Mouse (Mus musculus) kidney, postnatal 0 days (tissue): ENCODE results near the gene Hoxc6. TPM values are rescaled to one million over a fixed set of nuclear protein-coding genes. Genes with fewer than 3 reads are reported as not detected.
A peak's percentile ranks its signal among the peaks of the same experiment; 100 is the strongest.

ENCODE experiments used
- ATAC-seq: fragments of 200-750 bp; cut with Nextera tagmentation; replicated peaks from 2 replicates; pipeline ENCODE4 v1.8.0; 2017; ENCODE audit warnings: low read depth, moderate number of reproducible peaks, moderate TSS enrichment, moderate library complexity; ENCODE audit not compliant: low FRiP score
- DNase-seq: peaks from one replicate; pipeline ENCODE4 v3.0.0-alpha.2; 2016; ENCODE audit warnings: low spot score
- H3K27ac ChIP-seq: fragments of 300-500 bp; sonication (generic); 2 replicates; pipeline ENCODE4 v1.5.1; 2014; ENCODE audit warnings: mild to moderate bottlenecking
- H3K27me3 ChIP-seq: fragments of 300-500 bp; sonication (generic); 2 replicates; pipeline ENCODE4 v1.6.1; 2014; ENCODE audit warnings: low read length, mixed read lengths; ENCODE audit not compliant: insufficient read depth
- H3K36me3 ChIP-seq: fragments of 300-500 bp; sonication (generic); 2 replicates; pipeline ENCODE4 v1.6.1; 2014; ENCODE audit warnings: low read length, mixed read lengths; ENCODE audit not compliant: insufficient read depth
- H3K4me1 ChIP-seq: fragments of 300-500 bp; sonication (generic); replicated peaks from 2 replicates; pipeline ENCODE4 v1.6.1; 2014; ENCODE audit warnings: antibody characterized with exemption, low read length, mixed read lengths; ENCODE audit not compliant: insufficient read depth
- H3K4me2 ChIP-seq: fragments of 300-500 bp; sonication (generic); 2 replicates; pipeline ENCODE4 v1.6.1; 2014; ENCODE audit warnings: mild to moderate bottlenecking, low read length, moderate library complexity, mixed read lengths
- H3K4me3 ChIP-seq: fragments of 300-500 bp; sonication (generic); replicated peaks from 2 replicates; pipeline ENCODE4 v1.5.1; 2014; ENCODE audit warnings: low read depth, low read length
- H3K9ac ChIP-seq: fragments of 300-500 bp; sonication (generic); 2 replicates; pipeline ENCODE4 v1.6.1; 2014; ENCODE audit warnings: low read depth, low read length
- H3K9me3 ChIP-seq: fragments of 300-500 bp; sonication (generic); replicated peaks from 2 replicates; pipeline ENCODE4 v1.6.1; 2016; ENCODE audit warnings: low read length, inconsistent platforms, mixed read lengths
- CTCF ChIP-seq: IDR thresholded peaks from 2 replicates; pipeline ENCODE4 v1.5.1; 2016; ENCODE audit warnings: antibody characterized with exemption, low read depth, mild to moderate bottlenecking, moderate library complexity
- WGBS: fragments of 180-500 bp; shearing (Covaris S2); extraction: QIAGEN DNeasy Blood & Tissue Kit; methylation state at CpG from one replicate; pipeline ENCODE4 v1.1.7; 2014; 5-methylcytosine and 5-hydroxymethylcytosine counted together
- polyA plus RNA-seq: library from polyadenylated mRNA; unstranded; fragments of >200 nt; fragmentation: Nextera tagmentation; extraction: Ambion mirVana; gene quantifications from 2 replicates; pipeline ENCODE4 v1.2.1, GENCODE M21; 2015

Hoxc6 gene
- polyA plus RNA-seq, 1 experiment from 2014 or later: 9.3 TPM

- DNase-seq (peak; percentile 94), ATAC-seq (no peak)
- H3K27ac ChIP-seq: peak overlapping the region; percentile 78; the same call in 1 of the 2 replicates
- peaks cover 41% of the 10 kb centered on the region for H3K4me1 ChIP-seq
- WGBS: 7% methylated on average over 17 of the region's 17 CpGs
- H3K27me3 ChIP-seq: peaks cover 5% of the 10 kb centered on the region; the same call in 1 of the 2 replicates
- no peaks in the 10 kb centered on the region for H3K9me3 ChIP-seq
- TF ChIP-seq CTCF: peak; percentile 85
- H3K9ac ChIP-seq: 0 out of 2 replicates have a peak overlapping the region, but pooled peaks have one; percentile 10
- peak overlapping the region; percentile 24 for H3K4me3 ChIP-seq
- peak overlapping the region; percentile 61 for H3K4me2 ChIP-seq
- 0 out of 2 replicates have a peak, but pooled peaks cover 2% of the 10 kb centered on the region for H3K36me3 ChIP-seq
Measured at GRCm38 (mm10) chr15:103013238-103013984, 15.4 kb downstream of the Hoxc6 start.

GRCm38 (mm10) chr15:103014166-103015008 is 16.3 kb downstream of the Hoxc6 start:
- WGBS: under 1% methylated on average over 57 of the region's 57 CpGs
- peaks cover 5% of the 10 kb centered on the region; the same call in 1 of the 2 replicates for H3K27me3 ChIP-seq
- peaks cover 41% of the 10 kb centered on the region for H3K4me1 ChIP-seq
- ATAC-seq (peak; percentile 66), DNase-seq (peak; percentile 91)
- H3K4me2 ChIP-seq: peak overlapping the region; percentile 61
- TF ChIP-seq CTCF: no peak
- no peaks in the 10 kb centered on the region for H3K9me3 ChIP-seq
- H3K36me3 ChIP-seq: 0 out of 2 replicates have a peak, but pooled peaks cover 2% of the 10 kb centered on the region
- peak overlapping the region; percentile 24 for H3K4me3 ChIP-seq
- peak overlapping the region; percentile 78 for H3K27ac ChIP-seq
- H3K9ac ChIP-seq: peak overlapping the region; percentile 49

GRCm38 (mm10) chr15:103015009-103015399 is 16.9 kb downstream of the Hoxc6 start:
- H3K27ac ChIP-seq: peak overlapping the region; percentile 78; the same call in 1 of the 2 replicates

GRCm38 (mm10) chr15:103015406-103016166 is 17.5 kb downstream of the Hoxc6 start:
- DNase-seq (no peak), ATAC-seq (no peak)
- peak overlapping the region; percentile 61 for H3K4me2 ChIP-seq
- H3K4me1 ChIP-seq: peaks cover 36% of the 10 kb centered on the region
- no peak for TF ChIP-seq CTCF
- peaks cover 12% of the 10 kb centered on the region; the same call in 1 of the 2 replicates for H3K27me3 ChIP-seq
- no peak overlapping the region for H3K4me3 ChIP-seq
- 0 out of 2 replicates have a peak, but pooled peaks cover 2% of the 10 kb centered on the region for H3K36me3 ChIP-seq
- H3K27ac ChIP-seq: peak overlapping the region; percentile 78; the same call in 1 of the 2 replicates
- H3K9ac ChIP-seq: peak overlapping the region; percentile 49; the same call in 1 of the 2 replicates
- no peaks in the 10 kb centered on the region for H3K9me3 ChIP-seq
- WGBS: 32% methylated on average over 19 of the region's 19 CpGs

More at GRCm38 (mm10) chr15:103015009-103015399, 16.9 kb downstream of the Hoxc6 start:
- H3K27me3 ChIP-seq: peaks cover 10% of the 10 kb centered on the region; the same call in 1 of the 2 replicates
- WGBS: 9% methylated on average over 28 of the region's 28 CpGs
- H3K9me3 ChIP-seq: no peaks in the 10 kb centered on the region
- peak overlapping the region; percentile 24 for H3K4me3 ChIP-seq
- peak; percentile 48 for ATAC-seq
- peaks cover 41% of the 10 kb centered on the region for H3K4me1 ChIP-seq
- 0 out of 2 replicates have a peak, but pooled peaks cover 2% of the 10 kb centered on the region for H3K36me3 ChIP-seq
- peak overlapping the region; percentile 61 for H3K4me2 ChIP-seq
- no peak for TF ChIP-seq CTCF
- peak overlapping the region; percentile 49 for H3K9ac ChIP-seq
- DNase-seq: no peak

- DNase-seq (peak; percentile 85), ATAC-seq (no peak)
- H3K27me3 ChIP-seq: peaks cover 21% of the 10 kb centered on the region; the same call in 1 of the 2 replicates
- WGBS: 38% methylated on average over 9 of the region's 9 CpGs
- no peak within 1 kb of the TSS for H3K4me2 ChIP-seq
- H3K27ac ChIP-seq: no peak within 1 kb of the TSS
- no peaks in the 10 kb centered on the region for H3K9me3 ChIP-seq
- H3K36me3 ChIP-seq: 0 out of 2 replicates have a peak, but pooled peaks cover 2% of the 10 kb centered on the region
- no peak within 1 kb of the TSS for H3K4me3 ChIP-seq
- no peak within 1 kb of the TSS for H3K9ac ChIP-seq
- TF ChIP-seq CTCF: no peak
- peaks cover 33% of the 10 kb centered on the region for H3K4me1 ChIP-seq
Measured at GRCm38 (mm10) chr15:103018636-103019035, 20.6 kb downstream of the Hoxc6 start, which contains the start of gene Hoxc4. Gene Hoxc4 (plus strand): TSS chr15:103018934.
